Mouse (Mus musculus) kidney, postnatal 0 days (tissue): ENCODE data around the gene 3830406C13Rik. TPM values are rescaled to one million over a fixed set of nuclear protein-coding genes. Genes with fewer than 3 reads are reported as not detected.
A peak's percentile ranks its signal among the peaks of the same experiment; 100 is the strongest.
"Not testable (repeated sequence)": the region's sequence is repeated elsewhere in the genome, so short reads cannot be mapped to it uniquely, and the experiment has no call there.

ENCODE experiments used
- ATAC-seq: fragments of 200-750 bp; cut with Nextera tagmentation; replicated peaks from 2 replicates; pipeline ENCODE4 v1.8.0; 2017; ENCODE audit warnings: low read depth, moderate number of reproducible peaks, moderate TSS enrichment, moderate library complexity; ENCODE audit not compliant: low FRiP score
- DNase-seq: peaks from one replicate; pipeline ENCODE4 v3.0.0-alpha.2; 2016; ENCODE audit warnings: low spot score
- H3K27ac ChIP-seq: fragments of 300-500 bp; sonication (generic); 2 replicates; pipeline ENCODE4 v1.5.1; 2014; ENCODE audit warnings: mild to moderate bottlenecking
- H3K27me3 ChIP-seq: fragments of 300-500 bp; sonication (generic); 2 replicates; pipeline ENCODE4 v1.6.1; 2014; ENCODE audit warnings: low read length, mixed read lengths; ENCODE audit not compliant: insufficient read depth
- H3K36me3 ChIP-seq: fragments of 300-500 bp; sonication (generic); 2 replicates; pipeline ENCODE4 v1.6.1; 2014; ENCODE audit warnings: low read length, mixed read lengths; ENCODE audit not compliant: insufficient read depth
- H3K4me1 ChIP-seq: fragments of 300-500 bp; sonication (generic); replicated peaks from 2 replicates; pipeline ENCODE4 v1.6.1; 2014; ENCODE audit warnings: antibody characterized with exemption, low read length, mixed read lengths; ENCODE audit not compliant: insufficient read depth
- H3K4me2 ChIP-seq: fragments of 300-500 bp; sonication (generic); 2 replicates; pipeline ENCODE4 v1.6.1; 2014; ENCODE audit warnings: mild to moderate bottlenecking, low read length, moderate library complexity, mixed read lengths
- H3K4me3 ChIP-seq: fragments of 300-500 bp; sonication (generic); replicated peaks from 2 replicates; pipeline ENCODE4 v1.5.1; 2014; ENCODE audit warnings: low read depth, low read length
- H3K9ac ChIP-seq: fragments of 300-500 bp; sonication (generic); 2 replicates; pipeline ENCODE4 v1.6.1; 2014; ENCODE audit warnings: low read depth, low read length
- H3K9me3 ChIP-seq: fragments of 300-500 bp; sonication (generic); replicated peaks from 2 replicates; pipeline ENCODE4 v1.6.1; 2016; ENCODE audit warnings: low read length, inconsistent platforms, mixed read lengths
- CTCF ChIP-seq: IDR thresholded peaks from 2 replicates; pipeline ENCODE4 v1.5.1; 2016; ENCODE audit warnings: antibody characterized with exemption, low read depth, mild to moderate bottlenecking, moderate library complexity
- WGBS: fragments of 180-500 bp; shearing (Covaris S2); extraction: QIAGEN DNeasy Blood & Tissue Kit; methylation state at CpG from one replicate; pipeline ENCODE4 v1.1.7; 2014; 5-methylcytosine and 5-hydroxymethylcytosine counted together
- polyA plus RNA-seq: library from polyadenylated mRNA; unstranded; fragments of >200 nt; fragmentation: Nextera tagmentation; extraction: Ambion mirVana; gene quantifications from 2 replicates; pipeline ENCODE4 v1.2.1, GENCODE M21; 2015

3830406C13Rik gene
- polyA plus RNA-seq, result 63.4 and 63.7 TPM in 2 replicates

GRCm38 (mm10) chr14:12284141-12284912 lies at the start of gene 3830406C13Rik:
Gene 3830406C13Rik (plus strand): TSS chr14:12284173.
- ATAC-seq, result peak; percentile 98
- DNase-seq, result peak; percentile 94
- under 1% methylated on average over 48 of the region's 48 CpGs for WGBS
- H3K36me3 ChIP-seq, result no peaks in the 10 kb centered on the region
- no peaks in the 10 kb centered on the region for H3K27me3 ChIP-seq
- no peaks in the 10 kb centered on the region for H3K9me3 ChIP-seq
- H3K9ac ChIP-seq, result peak within 1 kb of the TSS; percentile 94
- H3K4me3 ChIP-seq, result peak within 1 kb of the TSS; percentile 71
- peak within 1 kb of the TSS; percentile 79 for H3K4me2 ChIP-seq
- H3K27ac ChIP-seq, result peak within 1 kb of the TSS; percentile 99
- TF ChIP-seq CTCF, result no peak
- no peaks in the 10 kb centered on the region for H3K4me1 ChIP-seq

- Histone ChIP-seq H3K27ac (no peak overlapping the region), H3K4me2 (no peak overlapping the region), H3K9ac (no peak overlapping the region), H3K36me3 (no peaks in the 10 kb centered on the region), H3K9me3 (no peaks in the 10 kb centered on the region), H3K27me3 (no peaks in the 10 kb centered on the region), H3K4me3 (no peak overlapping the region), H3K4me1 (no peaks in the 10 kb centered on the region)
- 71% methylated on average over 4 of the region's 4 CpGs for WGBS
- ATAC-seq (no peak), DNase-seq (no peak)
- no peak for TF ChIP-seq CTCF
Observed at GRCm38 (mm10) chr14:12243726-12244125, 40.2 kb upstream of the 3830406C13Rik start.

- no peak for ATAC-seq
- no peak for DNase-seq
- 71% methylated on average over 3 of the region's 3 CpGs for WGBS
- no peaks in the 10 kb centered on the region for H3K9me3 ChIP-seq
- no peaks in the 10 kb centered on the region for H3K27me3 ChIP-seq
- no peaks in the 10 kb centered on the region for H3K36me3 ChIP-seq
- H3K4me2 ChIP-seq, result no peak overlapping the region
- no peak for TF ChIP-seq CTCF
- no peaks in the 10 kb centered on the region for H3K4me1 ChIP-seq
- H3K9ac ChIP-seq, result no peak overlapping the region
- H3K4me3 ChIP-seq, result no peak overlapping the region
- no peak overlapping the region for H3K27ac ChIP-seq
Observed at GRCm38 (mm10) chr14:12276031-12276430, 7.9 kb upstream of the 3830406C13Rik start.

GRCm38 (mm10) chr14:12283641-12284040 lies 332 bp upstream of the 3830406C13Rik start, which contains the start of gene Gm49355:
Gene Gm49355 (plus strand): TSS chr14:12283976.
- peak within 1 kb of the TSS; percentile 99 for H3K27ac ChIP-seq
- no peak for TF ChIP-seq CTCF
- H3K4me2 ChIP-seq, result peak within 1 kb of the TSS; percentile 79
- H3K9ac ChIP-seq, result peak within 1 kb of the TSS; percentile 94
- 80% methylated on average over 6 of the region's 6 CpGs for WGBS
- no peaks in the 10 kb centered on the region for H3K9me3 ChIP-seq
- DNase-seq (no peak), ATAC-seq (no peak; the same call in 1 of the 2 replicates)
- H3K36me3 ChIP-seq, result no peaks in the 10 kb centered on the region
- H3K4me1 ChIP-seq, result no peaks in the 10 kb centered on the region
- H3K27me3 ChIP-seq, result no peaks in the 10 kb centered on the region
- peak within 1 kb of the TSS; percentile 71 for H3K4me3 ChIP-seq

- DNase-seq, H3K27me3 ChIP-seq, H3K36me3 ChIP-seq, ATAC-seq, H3K4me3 ChIP-seq, H3K9me3 ChIP-seq, H3K4me1 ChIP-seq, H3K27ac ChIP-seq, H3K9ac ChIP-seq, H3K4me2 ChIP-seq: not testable (repeated sequence)
Observed at GRCm38 (mm10) chr14:12289747-12290146, 5.8 kb downstream of the 3830406C13Rik start.

- Histone ChIP-seq H3K36me3 (no peaks in the 10 kb centered on the region), H3K9me3 (no peaks in the 10 kb centered on the region), H3K27me3 (no peaks in the 10 kb centered on the region), H3K4me2 (no peak overlapping the region), H3K9ac (no peak overlapping the region), H3K4me1 (no peaks in the 10 kb centered on the region), H3K27ac (no peak overlapping the region), H3K4me3 (no peak overlapping the region)
- 75% methylated on average over 7 of the region's 7 CpGs for WGBS
- TF ChIP-seq CTCF, result no peak
- DNase-seq, result no peak
- no peak for ATAC-seq
Observed at GRCm38 (mm10) chr14:12296391-12296790, 12.4 kb downstream of the 3830406C13Rik start.
